Mouse (Mus musculus) urinary bladder, postnatal 25 days (tissue): ENCODE data around the gene Dcdc2c.

Source experiments
- DNase-seq: peaks from one replicate; pipeline ENCODE4 v3.0.0; 2022; ENCODE audit warnings: low spot score

Gene Dcdc2c

DNA sequence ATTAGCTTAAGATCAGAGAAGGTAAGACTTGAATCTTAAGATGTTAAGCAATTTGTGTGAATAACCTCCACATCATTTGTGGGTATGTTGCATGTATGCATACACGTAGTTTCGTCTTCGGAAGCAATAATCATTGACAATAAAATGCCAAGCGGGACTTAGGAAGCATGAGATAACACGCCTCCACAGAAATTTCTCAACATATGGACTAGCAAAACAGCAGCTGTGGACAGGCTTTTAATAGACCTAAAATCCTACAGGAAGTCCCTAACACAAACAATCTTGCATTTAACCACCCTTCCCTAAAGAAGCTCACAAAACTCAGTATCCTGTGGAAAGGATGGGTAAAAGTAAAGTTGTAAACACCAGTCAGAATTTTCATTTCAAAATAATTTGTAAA lies 93.4 kb downstream of the Dcdc2c start:
- no peak for DNase-seq

DNA sequence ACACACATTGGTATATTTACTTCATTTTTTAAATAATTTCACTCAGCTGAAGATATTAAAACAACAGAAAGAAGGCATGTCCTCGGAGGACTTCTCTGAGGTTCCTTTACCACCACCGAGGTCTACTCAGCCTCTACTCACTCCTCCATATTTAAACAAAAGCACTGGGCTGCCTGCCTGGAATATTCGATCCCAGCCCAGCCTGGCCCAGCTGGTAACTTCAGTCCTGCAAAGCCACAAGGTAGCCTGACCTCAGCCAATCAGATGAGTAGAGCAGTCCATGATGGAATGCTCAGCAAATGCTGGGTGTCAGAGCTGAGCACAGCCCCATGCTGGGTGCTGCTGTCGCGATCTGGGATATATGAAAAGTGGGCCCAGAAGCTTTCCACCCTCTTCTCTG lies 115.7 kb downstream of the Dcdc2c start:
- DNase-seq, result no peak

DNA sequence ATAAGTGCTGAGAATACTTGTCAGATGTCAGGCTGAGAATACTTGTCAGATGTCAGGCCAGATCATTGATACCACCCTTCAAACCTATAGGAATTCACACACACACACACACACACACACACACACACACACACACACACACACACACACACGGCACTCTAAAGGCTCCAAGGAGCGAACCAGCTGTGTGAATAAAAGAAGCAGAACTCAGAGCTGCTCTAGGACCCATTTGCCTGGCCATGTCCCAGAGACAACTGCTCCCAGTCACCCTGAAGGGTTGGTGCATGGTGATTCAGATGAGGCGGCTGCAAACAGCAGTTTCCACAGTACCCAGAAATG lies 119.5 kb downstream of the Dcdc2c start:
- no peak for DNase-seq

DNA sequence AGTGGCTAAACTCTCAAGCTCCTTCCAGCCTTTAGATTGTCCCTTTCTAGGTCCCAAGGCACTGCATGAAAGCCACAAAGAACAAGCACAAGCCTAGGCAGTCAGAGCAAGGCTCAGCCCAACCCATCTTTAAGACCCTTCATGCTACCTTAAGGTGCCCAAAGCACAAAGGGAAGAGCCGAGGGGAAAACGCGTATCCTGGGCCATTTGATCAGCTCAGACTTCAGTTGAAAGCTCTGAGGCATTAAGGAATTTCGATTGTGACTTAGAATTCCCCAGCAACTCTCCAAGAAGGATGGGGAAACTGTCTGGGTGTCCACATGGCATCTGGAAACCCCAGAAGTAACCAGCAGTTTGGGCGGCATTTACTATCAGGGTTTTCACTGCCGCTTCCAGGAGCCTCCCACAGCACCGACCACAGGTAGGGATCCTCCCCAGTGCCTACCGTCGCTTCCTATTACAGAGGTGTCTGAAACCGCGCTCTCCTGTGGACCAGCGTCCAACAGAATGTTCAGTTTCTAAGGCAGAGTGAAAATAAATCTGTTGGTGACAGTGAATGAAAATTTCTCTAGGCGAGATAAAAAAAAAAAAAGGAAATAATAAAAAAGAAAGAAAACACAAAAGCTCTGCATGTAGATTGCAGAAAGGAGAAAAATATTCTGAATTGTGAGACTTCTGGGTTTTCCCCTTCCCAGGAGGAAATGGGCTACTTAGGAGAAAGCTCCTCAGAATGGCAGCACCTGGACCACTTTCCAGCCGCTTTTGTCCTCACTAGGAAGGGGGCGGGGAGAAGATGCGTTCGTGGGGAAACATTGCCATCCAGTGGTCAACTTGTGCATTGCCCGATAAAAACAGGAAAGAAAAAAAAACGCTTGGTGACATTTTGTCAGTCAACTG lies 120.1 kb downstream of the Dcdc2c start:
- DNase-seq, result peak; percentile 57

DNA sequence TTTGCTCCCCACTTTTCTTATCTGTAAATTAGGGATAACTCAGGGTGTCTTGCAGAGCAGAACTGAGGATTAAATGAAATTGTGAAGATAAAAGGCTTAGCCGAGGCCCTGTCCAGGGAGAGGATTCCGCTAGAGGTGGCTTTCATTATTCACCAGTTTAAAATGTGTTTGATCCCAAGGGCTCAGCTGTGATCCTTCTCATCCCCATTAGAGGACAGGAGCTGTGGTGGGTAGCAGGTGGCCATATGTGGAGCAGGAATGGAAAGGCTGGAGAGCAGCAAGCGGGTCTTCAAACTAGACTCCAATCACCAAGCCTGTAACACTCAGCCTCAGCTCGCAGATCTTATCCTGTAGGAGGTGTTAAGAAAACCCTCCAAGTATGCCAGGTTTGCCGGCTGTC lies 122.3 kb downstream of the Dcdc2c start:
- no peak for DNase-seq

DNA sequence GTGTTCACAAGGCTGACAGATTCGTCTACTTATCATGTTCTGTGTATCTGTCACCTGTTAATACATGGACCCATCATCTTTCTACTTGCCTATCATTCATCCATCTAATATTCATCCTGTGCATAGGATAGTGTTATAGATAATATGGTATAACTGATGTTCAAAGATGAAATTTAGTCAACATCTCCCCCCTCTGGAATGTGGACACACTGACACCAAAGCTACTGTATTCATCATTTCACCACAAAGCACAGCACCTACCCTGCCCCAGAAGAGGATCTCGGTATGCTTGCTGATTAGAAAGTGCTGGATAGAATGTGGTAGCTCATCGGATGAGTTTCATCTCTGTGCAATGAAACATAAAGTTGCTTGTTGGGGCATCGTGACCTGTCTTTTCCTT lies 135.2 kb downstream of the Dcdc2c start:
- DNase-seq, result no peak

DNA sequence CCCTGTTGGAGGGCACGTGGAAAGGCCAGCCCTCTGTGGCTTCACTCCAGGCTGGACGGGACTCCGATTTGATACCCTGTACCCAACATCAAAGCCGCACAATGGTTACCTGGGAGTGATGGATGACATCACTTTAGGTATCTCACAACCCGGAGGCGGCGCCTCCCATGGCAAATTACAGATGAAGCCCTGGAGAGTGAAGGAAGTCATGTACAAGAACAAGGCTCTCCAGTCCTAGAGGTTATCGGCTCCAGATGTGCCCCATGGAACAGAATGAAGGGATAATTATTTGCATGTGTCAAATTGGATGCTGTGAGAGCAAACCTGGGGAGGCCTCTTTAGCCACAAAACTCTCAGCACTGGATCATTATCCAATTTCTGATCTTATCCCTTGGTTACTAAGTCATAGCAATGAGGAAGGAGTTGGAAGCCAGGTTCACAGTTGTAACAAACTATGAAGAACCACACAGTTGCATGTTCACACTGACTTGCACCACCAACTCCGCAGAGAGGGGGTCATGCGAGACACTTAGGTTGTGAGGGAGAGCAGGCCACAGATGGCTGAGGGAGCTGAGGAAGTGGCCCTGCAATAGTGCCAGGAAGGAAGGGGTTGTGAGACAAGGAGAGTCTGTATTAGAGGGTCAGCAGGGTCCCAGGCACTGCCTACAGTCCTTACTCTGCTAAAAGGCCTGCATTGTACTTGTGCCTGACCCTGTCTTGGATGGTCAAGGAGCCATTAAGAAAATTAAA lies 144.4 kb downstream of the Dcdc2c start:
- no peak for DNase-seq

DNA sequence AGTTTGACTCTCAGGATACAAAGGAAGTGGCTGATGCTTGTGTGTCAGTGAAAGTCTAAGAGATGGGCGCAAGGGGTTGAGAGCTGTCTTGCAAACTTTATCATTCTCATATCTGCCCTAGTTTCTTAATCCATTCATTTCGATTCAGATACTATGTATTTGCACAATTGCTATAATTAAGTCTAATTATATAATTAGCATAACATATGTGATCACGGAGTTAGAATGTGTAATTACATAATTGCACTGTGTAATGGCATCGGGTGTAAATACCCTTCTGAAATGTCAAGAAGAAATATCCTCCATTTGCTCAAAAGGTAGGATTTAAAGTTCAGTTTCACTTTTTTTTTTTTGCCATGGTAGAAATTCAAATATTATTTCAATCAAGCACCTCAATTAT lies 149.9 kb downstream of the Dcdc2c start:
- no peak for DNase-seq

DNA sequence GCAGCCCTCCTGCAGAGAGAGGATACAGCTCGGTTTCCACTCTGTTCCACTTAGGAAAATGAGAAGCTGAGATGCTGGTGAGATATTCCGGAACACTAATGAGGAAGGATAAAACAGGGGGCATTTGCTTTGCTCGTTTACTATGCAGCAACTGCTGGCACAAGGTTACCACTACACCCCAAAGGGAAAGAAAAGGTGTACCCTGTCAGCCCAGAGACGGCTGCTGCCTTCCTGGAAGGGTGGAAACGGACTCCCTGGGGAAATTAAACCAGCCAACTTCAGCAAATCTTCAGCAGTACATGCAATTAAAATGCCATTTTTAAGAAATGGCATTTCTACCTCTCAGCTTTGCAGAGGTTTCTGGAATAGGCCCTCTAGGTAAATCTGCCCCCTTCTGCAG lies 150.8 kb downstream of the Dcdc2c start:
- DNase-seq, result no peak

DNA sequence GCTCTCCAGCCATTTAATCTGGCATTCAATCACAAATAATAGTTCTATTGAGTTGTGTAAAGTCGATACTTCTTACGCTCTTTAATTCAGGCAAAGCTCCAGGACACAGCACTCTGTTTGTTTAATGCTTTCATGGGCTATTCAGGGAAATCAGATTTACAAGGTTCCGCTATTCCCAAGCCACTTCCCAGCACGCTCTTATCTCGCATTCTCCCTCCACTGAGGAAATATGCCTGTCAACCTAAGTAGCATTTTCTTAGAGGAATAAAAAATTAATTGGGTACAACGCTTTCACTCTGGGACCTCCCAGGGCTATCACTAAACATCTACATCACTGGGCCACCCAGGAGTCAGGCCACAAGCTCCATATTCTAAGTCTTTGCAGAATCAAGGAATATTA lies 160.1 kb downstream of the Dcdc2c start:
- no peak for DNase-seq
